Mouse (Mus musculus): Measurements from ENCODE around the gene Gm42791. TPM values are rescaled to one million over a fixed set of nuclear protein-coding genes. Genes with fewer than 3 reads are reported as not detected.

Gm42791 gene
- polyA plus RNA-seq (2012; rRNA removed), result not detected in 2 replicates

GRCm38 (mm10) chr5:148994706-148995414, at the start of gene Gm42791:
Gene Gm42791, minus strand, starts transcription at chr5:148995147.

GRCm38 (mm10) chr5:148929116-148929449, 65.9 kb downstream of the Gm42791 start, which contains the start of gene Katnal1:
Gene Katnal1, minus strand, starts transcription at chr5:148929320.

Other genes with a start within 250 kb of the Gm42791 start
- gene Katnal1, start 65.8 kb downstream of the Gm42791 start, polyA plus RNA-seq (2012; rRNA removed), result 4.9 and 5.1 TPM in 2 replicates
- 9.4 and 10.8 TPM in 2 replicates for gene Uspl1, start 189.2 kb upstream of the Gm42791 start, polyA plus RNA-seq (2012; rRNA removed)
- gene Hmgb1, start 189.3 kb upstream of the Gm42791 start, polyA plus RNA-seq (2012; rRNA removed), result 203 and 234 TPM in 2 replicates